Comparison of ENCODE assay signal across 10 mouse cellular contexts in genomic region chr11:72362347-72362741, GRCm38 (mm10). TPM values are rescaled to one million over a fixed set of nuclear protein-coding genes. Genes with fewer than 3 reads are reported as not detected.
DNase-seq lines count a peak whose midpoint lies in the region; ATAC-seq lines count a peak whose summit lies in the region.
"Had no signal": no experiment of that assay in that cellular context is flagged by ENCODE, and none has a peak within 500 bp of the region (broad histone marks: within the 10 kb centered on the region; RNA-seq: fewer than 3 reads in every experiment).

TSS of gene Tekt1 (minus strand) at chr11:72362442.

- peak within 1 kb of the TSS; percentile 72 for H3K9ac ChIP-seq in limb, embryonic 13.5 days
- 0 out of 2 replicates have a peak within 1 kb of the TSS, but pooled peaks have one; percentile 18 for H3K9ac ChIP-seq in stomach, embryonic 14.5 days (replicated peaks; ENCODE audit: low read depth, low read length)

- H3K36me3 ChIP-seq in erythroblast, embryonic 14.5 days (ENCODE audit: control insufficient read depth) = no peaks in the 10 kb centered on the region
- no peaks in the 10 kb centered on the region for H3K36me3 ChIP-seq in megakaryocyte, embryonic 14.5 days (replicated peaks; ENCODE audit: low read length)
- H3K36me3 ChIP-seq in limb, embryonic 13.5 days = no peaks in the 10 kb centered on the region
- H3K36me3 ChIP-seq in stomach, embryonic 14.5 days (ENCODE audit: control insufficient read depth, insufficient read depth, low read length) = no peaks in the 10 kb centered on the region

- peak within 1 kb of the TSS; percentile 1 for H3K4me3 ChIP-seq in erythroblast, embryonic 14.5 days (replicated peaks)
- peak within 1 kb of the TSS; percentile 86 for H3K4me3 ChIP-seq in megakaryocyte, embryonic 14.5 days (replicated peaks)
- peak within 1 kb of the TSS; percentile 51 for H3K4me3 ChIP-seq in limb, embryonic 13.5 days
- H3K4me3 ChIP-seq in stomach, embryonic 14.5 days (ENCODE audit: low read depth, low read length) = peak within 1 kb of the TSS; percentile 39

- no peaks in the 10 kb centered on the region for H3K9me3 ChIP-seq in erythroblast, embryonic 14.5 days (ENCODE audit: control insufficient read depth, low read length)
- no peaks in the 10 kb centered on the region for H3K9me3 ChIP-seq in megakaryocyte, embryonic 14.5 days
- H3K9me3 ChIP-seq in limb, embryonic 13.5 days = no peaks in the 10 kb centered on the region
- H3K9me3 ChIP-seq in stomach, embryonic 14.5 days (ENCODE audit: control insufficient read depth, low read depth, low read length) = no peaks in the 10 kb centered on the region

- DNase-seq in adipocyte (ENCODE audit: low spot score) = no peak
- DNase-seq in natural killer cell, adult 2 months (ENCODE audit: low spot score in 2 of 2) = no peak
- DNase-seq: gastrocnemius, postnatal 25 days had no signal

- peak within 1 kb of the TSS; percentile 81 for H3K4me2 ChIP-seq in limb, embryonic 13.5 days (replicated peaks)
- H3K4me2 ChIP-seq in stomach, embryonic 14.5 days (replicated peaks; ENCODE audit: low read depth, low read length) = peak within 1 kb of the TSS; percentile 89

- H3K4me1 ChIP-seq in erythroblast, embryonic 14.5 days (ENCODE audit: control insufficient read depth) = peaks cover 3% of the 10 kb centered on the region; the same call in 1 of the 2 replicates
- H3K4me1 ChIP-seq in megakaryocyte, embryonic 14.5 days = peaks cover 9% of the 10 kb centered on the region
- H3K4me1 ChIP-seq in limb, embryonic 13.5 days = no peaks in the 10 kb centered on the region
- H3K4me1 ChIP-seq in stomach, embryonic 14.5 days (ENCODE audit: control insufficient read depth, insufficient read depth, low read length) = 0 out of 2 replicates have a peak, but pooled peaks cover 4% of the 10 kb centered on the region

- no peak for ATAC-seq in erythroblast, adult 5-6 weeks (replicated peaks; ENCODE audit: low FRiP score, poor library complexity, severe bottlenecking)
- no peak for ATAC-seq in megakaryocyte, adult 5-6 weeks (ENCODE audit: poor library complexity, severe bottlenecking)
- ATAC-seq in limb, embryonic 13.5 days (ENCODE audit: low FRiP score, low read depth) = no peak
- no peak for ATAC-seq in stomach, embryonic 14.5 days (ENCODE audit: insufficient number of reproducible peaks, insufficient read depth, low FRiP score, low read depth)

- H3K27me3 ChIP-seq in erythroblast, embryonic 14.5 days (ENCODE audit: control insufficient read depth) = peaks cover 20% of the 10 kb centered on the region
- H3K27me3 ChIP-seq in megakaryocyte, embryonic 14.5 days (replicated peaks) = peaks cover 55% of the 10 kb centered on the region
- no peaks in the 10 kb centered on the region for H3K27me3 ChIP-seq in limb, embryonic 13.5 days
- H3K27me3 ChIP-seq in stomach, embryonic 14.5 days (ENCODE audit: control insufficient read depth, insufficient read depth, low read length) = no peaks in the 10 kb centered on the region

- WGBS in limb, embryonic 13.5 days = 34% methylated on average over 10 of the region's 10 CpGs
- 39% methylated on average over 10 of the region's 10 CpGs for WGBS in stomach, embryonic 14.5 days

- no peak within 1 kb of the TSS for H3K27ac ChIP-seq in limb, embryonic 13.5 days
- H3K27ac ChIP-seq in stomach, embryonic 14.5 days (ENCODE audit: low read length) = no peak within 1 kb of the TSS

RNA-seq across cellular contexts. Expression of gene Tekt1, which starts in this region (rescaled TPM):
- not detected in 2 replicates for polyA plus RNA-seq in erythroblast, embryonic 14.5 days (2012)
- not detected in 2 replicates for total RNA-seq in erythroblast, adult 5-6 weeks (2015; ENCODE audit: low replicate concordance)
- not detected in 2 replicates for total RNA-seq in erythroblast, adult 5-6 weeks (2017; ENCODE audit: low replicate concordance)
- polyA plus RNA-seq in megakaryocyte, embryonic 14.5 days (2012; ENCODE audit: insufficient read depth, low replicate concordance) = not detected in 2 replicates
- not detected in 2 replicates for total RNA-seq in megakaryocyte, adult 5-6 weeks (2015)
- not detected in 2 replicates for total RNA-seq in megakaryocyte, adult 5-6 weeks (2017)
- 3.2 and 3.6 TPM in 2 replicates for polyA plus RNA-seq in limb, embryonic 13.5 days (2015; fragmentation: Nextera tagmentation; extraction: Ambion mirVana)
- polyA plus RNA-seq in stomach, embryonic 14.5 days (2014; fragmentation: Nextera tagmentation; extraction: Ambion mirVana) = 0.18 and 1.2 TPM in 2 replicates
- total RNA-seq: adrenal gland, postnatal 14 days had no signal

Comparison
In these comparisons a context has a peak if more than half of its experiments do, and no peak if none do; other contexts are left out.
1. H3K4me3 ChIP-seq: peak in every context shown above with its lines; median percentile 86 in megakaryocyte, embryonic 14.5 days; 51 in limb, embryonic 13.5 days; 39 in stomach, embryonic 14.5 days; 1 in erythroblast, embryonic 14.5 days.